Mouse (Mus musculus): ENCODE measurements around the gene Kif5a.

- TF ChIP-seq CTCF (IDR thresholded peaks at IDR 0.05; ENCODE audit: control insufficient read depth, insufficient read depth, insufficient read length) (no peak), USF1 (IDR thresholded peaks at IDR 0.05; ENCODE audit: low read depth) (no peak), MAX (IDR thresholded peaks at IDR 0.05) (no peak), MYOD1 (IDR thresholded peaks at IDR 0.05; ENCODE audit: control insufficient read depth, insufficient read length, low read depth) (no peak), CEBPB (IDR thresholded peaks at IDR 0.05; ENCODE audit: low read depth) (no peak), FOSL1 (IDR thresholded peaks at IDR 0.05; ENCODE audit: insufficient read depth, low read length, poor library complexity, severe bottlenecking) (no peak), MYOG (IDR thresholded peaks at IDR 0.05; ENCODE audit: control insufficient read depth, extremely low read depth, insufficient read length) (no peak)
These were observed 4.2 kb upstream of the Kif5a start for GRCm38 (mm10) chr10:127267318-127267717.

All from C2C12 (cell line).